Mouse (Mus musculus) MEL (cell line): ENCODE measurements at regions not wholly inside any gene's neighbourhood (a gene's known extent, or its start where the extent isn't known, plus 50 kb on each side); places are given as distances from the start of the nearest gene placed in this dataset.

ENCODE experiments used
- DNase-seq: peaks from one replicate; pipeline ENCODE4 v3.0.0; 2011; ENCODE audit warnings: low read depth, low spot score
- H3K27ac ChIP-seq: 2 replicates; pipeline ENCODE4 v1.5.1; 2012; ENCODE audit warnings: low read depth, mild to moderate bottlenecking, control low read depth, low read length, moderate library complexity; ENCODE audit not compliant: control insufficient read depth
- H3K27me3 ChIP-seq, 2 experiments: fragments of 150-350 bp in 1 of 2; sonication (generic) in 1 of 2; 2 replicates each; pipeline ENCODE4 v1.6.1; 2012; ENCODE audit warnings: low read length in 2 of 2, mild to moderate bottlenecking in 2 of 2, improper control_type of control experiment in 1 of 2, moderate library complexity in 1 of 2; ENCODE audit not compliant: insufficient read depth in 2 of 2, control insufficient read depth in 1 of 2
- H3K36me3 ChIP-seq, 2 experiments: 2 replicates each; pipeline ENCODE4 v1.6.1; 2012 to 2014; ENCODE audit warnings: low read length in 2 of 2, improper control_type of control experiment in 1 of 2, inconsistent platforms in 1 of 2, mild to moderate bottlenecking in 1 of 2; ENCODE audit not compliant: insufficient read depth in 2 of 2, control insufficient read depth in 1 of 2
- H3K4me1 ChIP-seq, 2 experiments: fragments of 150-350 bp in 1 of 2; sonication (generic) in 1 of 2; 2 replicates each; pipeline ENCODE4 v1.6.1; 2012; ENCODE audit warnings: low read length in 2 of 2, improper control_type of control experiment in 1 of 2, mild to moderate bottlenecking in 1 of 2; ENCODE audit not compliant: insufficient read depth in 2 of 2, control insufficient read depth in 1 of 2
- H3K4me3 ChIP-seq, 2 experiments: fragments of 150-350 bp in 1 of 2; sonication (generic) in 1 of 2; 2 replicates each; pipeline ENCODE4 v1.5.1; 2012; ENCODE audit warnings: low read depth in 2 of 2, low read length in 2 of 2, mild to moderate bottlenecking in 2 of 2, moderate library complexity in 2 of 2, control low read depth in 1 of 2, improper control_type of control experiment in 1 of 2; ENCODE audit not compliant: control insufficient read depth in 1 of 2, insufficient read depth in 1 of 2
- H3K79me2 ChIP-seq: 2 replicates; pipeline ENCODE4 v1.6.1; 2012; ENCODE audit warnings: mild to moderate bottlenecking, low read length, moderate library complexity; ENCODE audit not compliant: control insufficient read depth, poor library complexity, insufficient read depth
- H3K9ac ChIP-seq: 2 replicates; pipeline ENCODE4 v1.6.1; 2012; ENCODE audit warnings: low read depth, mild to moderate bottlenecking, control low read depth, low read length, moderate library complexity; ENCODE audit not compliant: control insufficient read depth, poor library complexity, severe bottlenecking
- H3K9me3 ChIP-seq: fragments of 150-350 bp; sonication (generic); replicated peaks from 2 replicates; pipeline ENCODE4 v1.6.1; 2012; ENCODE audit warnings: mild to moderate bottlenecking, low read length, improper control_type of control experiment, moderate library complexity; ENCODE audit not compliant: insufficient read depth
- BHLHE40 ChIP-seq: IDR thresholded peaks from 2 replicates; pipeline ENCODE4 v1.6.1; 2012; ENCODE audit warnings: low read depth, mild to moderate bottlenecking, inconsistent platforms, low read length, improper control_type of control experiment, borderline replicate concordance
- E2F4 ChIP-seq: IDR thresholded peaks from 2 replicates; pipeline ENCODE4 v1.6.1; 2011; ENCODE audit warnings: low read depth, low read length, improper control_type of control experiment, borderline replicate concordance
- ETS1 ChIP-seq: IDR thresholded peaks from 2 replicates; pipeline ENCODE4 v1.6.1; 2012; ENCODE audit warnings: low read depth, mild to moderate bottlenecking, inconsistent platforms, low read length, improper control_type of control experiment, moderate library complexity
- GABPA ChIP-seq: IDR thresholded peaks from 2 replicates; pipeline ENCODE4 v1.6.1; 2012; ENCODE audit warnings: low read depth, mild to moderate bottlenecking, inconsistent platforms, low read length, improper control_type of control experiment, moderate library complexity
- GATA1 ChIP-seq: IDR thresholded peaks from 2 replicates; pipeline ENCODE4 v1.6.1; 2011; ENCODE audit warnings: low read depth, low read length, improper control_type of control experiment
- MAX ChIP-seq: IDR thresholded peaks from 2 replicates; pipeline ENCODE4 v1.6.1; 2011; ENCODE audit warnings: low read length, improper control_type of control experiment
- MEF2A ChIP-seq: IDR thresholded peaks from 2 replicates; pipeline ENCODE4 v1.6.1; 2014; ENCODE audit warnings: low read depth, mild to moderate bottlenecking, inconsistent platforms, low read length, improper control_type of control experiment; ENCODE audit not compliant: poor library complexity, insufficient replicate concordance, severe bottlenecking; ENCODE audit errors: extremely low read depth
- NRF1 ChIP-seq: IDR thresholded peaks from 2 replicates; pipeline ENCODE4 v1.6.1; 2014; ENCODE audit warnings: low read depth, mild to moderate bottlenecking, inconsistent platforms, low read length, improper control_type of control experiment, moderate library complexity; ENCODE audit not compliant: poor library complexity, insufficient read depth, severe bottlenecking
- RAD21 ChIP-seq: IDR thresholded peaks from 2 replicates; pipeline ENCODE4 v1.6.1; 2011; ENCODE audit warnings: mild to moderate bottlenecking, low read depth, low read length, improper control_type of control experiment
- RCOR1 ChIP-seq: IDR thresholded peaks from 2 replicates; pipeline ENCODE4 v1.6.1; 2012; ENCODE audit warnings: low read depth, mild to moderate bottlenecking, inconsistent platforms, low read length, improper control_type of control experiment
- SMC3 ChIP-seq: IDR thresholded peaks from 2 replicates; pipeline ENCODE4 v1.6.1; 2011; ENCODE audit warnings: low read depth, low read length, improper control_type of control experiment
- TBP ChIP-seq: IDR thresholded peaks from 2 replicates; pipeline ENCODE4 v1.8.0; 2011; ENCODE audit warnings: low read depth, low read length, improper control_type of control experiment
- TCF12 ChIP-seq: IDR thresholded peaks from 2 replicates; pipeline ENCODE4 v1.6.1; 2014; ENCODE audit warnings: low read depth, mild to moderate bottlenecking, inconsistent platforms, low read length, improper control_type of control experiment, moderate library complexity
- USF1 ChIP-seq: IDR thresholded peaks from 2 replicates; pipeline ENCODE4 v1.6.1; 2014; ENCODE audit warnings: low read depth, mild to moderate bottlenecking, inconsistent platforms, low read length, improper control_type of control experiment, moderate library complexity

DNA sequence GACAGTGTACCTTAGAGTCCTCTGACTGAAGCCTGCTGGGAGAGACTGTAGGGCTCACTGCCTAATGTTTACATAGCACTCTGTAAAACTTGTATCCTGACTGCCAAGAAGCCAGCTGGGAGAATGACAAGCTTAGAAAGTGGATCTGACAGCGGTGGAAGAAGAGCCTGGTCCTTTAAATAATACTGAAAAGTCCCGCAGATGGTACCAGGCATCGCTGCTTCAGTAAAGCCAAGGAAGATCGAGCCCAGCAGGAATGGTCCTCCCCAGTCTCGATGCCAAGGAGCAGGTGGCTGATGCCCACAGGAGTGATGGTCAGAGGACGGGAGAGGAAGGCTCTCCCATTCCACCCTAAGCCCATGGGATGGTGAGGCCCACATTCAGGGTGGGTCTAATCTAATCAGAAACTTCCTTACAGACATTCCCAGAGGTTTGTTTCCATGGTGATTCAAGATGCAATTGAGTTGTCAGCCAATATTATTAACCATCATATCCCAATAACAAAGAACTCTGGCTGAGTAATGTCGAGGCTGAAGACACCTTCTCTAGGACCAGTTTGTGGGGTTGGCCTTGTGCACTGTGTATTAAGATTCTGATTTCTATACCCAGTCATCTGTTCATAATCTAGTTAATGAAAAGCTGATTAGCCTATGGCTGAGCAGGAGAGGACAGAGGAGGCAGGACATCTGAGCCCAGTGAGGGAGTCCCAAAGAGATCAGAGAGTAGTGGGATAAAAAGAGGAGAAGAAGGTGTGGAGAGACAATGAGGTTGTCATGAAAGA lies 285.3 kb downstream of the Prdm2 start:
- no peak overlapping the region for H3K27ac ChIP-seq

GRCm38 (mm10) chr4:142925111-142925510 lies 287.7 kb downstream of the Prdm2 start:
- no peak for TF ChIP-seq SMC3
- TF ChIP-seq GABPA: no peak
- no peak for TF ChIP-seq ETS1
- TF ChIP-seq MAX: no peak
- TF ChIP-seq BHLHE40: no peak
- TF ChIP-seq TBP: no peak
- Histone ChIP-seq H3K27me3 (no peaks in the 10 kb centered on the region), H3K79me2 (no peaks in the 10 kb centered on the region), H3K27ac (no peak overlapping the region), H3K4me3 (no peak overlapping the region), H3K4me1 (no peaks in the 10 kb centered on the region), H3K9ac (no peak overlapping the region), H3K36me3 (no peaks in the 10 kb centered on the region), H3K9me3 (no peaks in the 10 kb centered on the region)
- DNase-seq: no peak

More for the DNA sequence above, 285.3 kb downstream of the Prdm2 start:
- DNase-seq: no peak
- Histone ChIP-seq H3K79me2 (no peaks in the 10 kb centered on the region), H3K9ac (no peak overlapping the region), H3K27me3 (no peaks in the 10 kb centered on the region), H3K4me1 (no peaks in the 10 kb centered on the region), H3K9me3 (no peaks in the 10 kb centered on the region), H3K4me3 (no peak overlapping the region), H3K36me3 (no peaks in the 10 kb centered on the region)
- TF ChIP-seq NRF1 (no peak), E2F4 (no peak), MEF2A (no peak), RAD21 (no peak), GATA1 (no peak), USF1 (no peak), TCF12 (no peak), RCOR1 (no peak)
